Mouse (Mus musculus) mammary gland, adult 2 months (tissue): Measurements from ENCODE around the gene Arhgap10. TPM values are rescaled to one million over a fixed set of nuclear protein-coding genes. Genes with fewer than 3 reads are reported as not detected.

Experiments
- polyA plus RNA-seq: library from polyadenylated mRNA; depleted of rRNA; stranded (reverse); fragments of >200 nt; gene quantifications from 2 replicates; pipeline ENCODE4 v1.2.3, GENCODE M21; 2012; ENCODE audit warnings: low replicate concordance; rRNA removed

The Arhgap10 gene
- 10.5 and 12.1 TPM in 2 replicates for polyA plus RNA-seq

DNA sequence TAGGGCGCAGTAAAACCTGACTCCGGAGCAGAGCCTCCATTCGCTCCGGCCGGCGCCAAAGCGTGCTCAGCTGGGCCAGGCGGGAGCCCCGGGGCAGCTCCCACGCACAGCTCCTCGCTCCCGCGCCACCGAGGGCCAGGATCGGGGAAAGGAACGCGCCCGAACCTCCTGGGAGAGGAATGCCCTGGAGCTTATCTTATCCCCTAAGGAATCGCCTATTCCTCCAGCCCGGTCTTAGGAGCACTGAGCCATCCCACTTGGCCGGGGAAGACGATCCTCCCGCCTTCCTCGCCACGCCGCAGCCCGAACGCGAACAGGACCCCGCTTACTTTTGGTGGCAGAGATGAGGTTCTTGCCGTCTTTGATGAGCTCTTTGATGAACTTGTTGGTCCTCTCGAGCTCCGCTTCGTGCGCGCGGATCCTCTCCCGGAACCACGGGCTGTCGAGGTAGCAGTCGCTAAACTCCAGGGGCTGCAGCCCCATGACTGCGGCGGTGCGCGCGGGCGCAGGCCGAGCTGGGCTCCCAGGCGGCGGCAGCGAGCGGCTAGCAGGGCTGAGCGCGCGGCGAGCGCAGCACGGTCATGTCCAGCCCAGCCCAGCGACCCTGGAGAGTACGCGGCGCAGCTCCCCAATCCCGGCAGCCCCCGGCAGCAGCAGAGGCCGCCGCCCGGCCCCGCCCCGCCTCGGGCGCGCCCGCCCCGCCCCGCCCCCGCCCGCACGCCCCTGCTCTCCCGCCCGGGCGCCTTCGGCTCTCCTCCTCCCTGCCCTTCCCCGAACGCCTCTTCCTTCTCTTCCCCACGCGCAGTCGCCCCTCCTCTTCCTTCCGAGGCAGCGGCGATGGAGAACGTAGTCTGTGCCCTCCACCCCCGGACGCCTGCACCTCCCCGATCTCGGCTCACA lies at the start of gene Arhgap10:
Gene Arhgap10, minus strand, starts transcription at position 653 of the 900 bp plus-strand sequence.

DNA sequence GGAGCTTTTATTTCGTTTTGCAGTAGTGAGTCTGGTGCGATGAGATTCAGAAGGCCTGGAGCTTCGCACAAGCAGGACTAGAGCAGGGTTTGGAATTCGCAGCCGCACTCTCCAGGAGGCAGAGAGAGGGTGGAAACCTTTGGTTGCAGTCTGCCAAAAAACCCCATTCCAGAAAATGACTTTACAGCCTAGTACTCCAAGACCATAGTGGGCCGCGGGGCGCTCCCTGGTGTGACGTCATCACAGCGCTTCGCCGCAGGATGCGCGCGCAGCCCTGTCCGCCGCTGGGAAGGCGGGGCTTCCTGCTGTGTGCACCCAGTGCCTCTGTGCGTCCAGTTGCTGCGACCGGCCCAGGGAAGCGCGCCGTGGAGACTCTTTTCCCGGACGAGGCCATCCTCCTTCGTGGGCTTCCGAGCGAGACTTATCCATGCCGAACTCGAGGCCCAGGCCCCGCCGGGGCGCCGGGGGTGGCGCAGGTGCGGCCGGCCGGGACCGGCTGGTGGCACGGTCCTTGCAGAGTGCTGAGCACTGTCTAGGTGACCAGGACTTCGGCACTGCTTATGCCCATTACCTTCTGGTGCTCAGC lies 31.5 kb upstream of the Arhgap10 start, which contains the start of gene Prmt9:
Gene Prmt9, plus strand, starts transcription at position 277 of the 586 bp plus-strand sequence.

Other genes with a start within 250 kb of the Arhgap10 start
- 9.1 and 9.2 TPM in 2 replicates for gene Prmt9, start 31.4 kb upstream of the Arhgap10 start, polyA plus RNA-seq
- 9.9 and 12.5 TPM in 2 replicates for gene Tmem184c, start 92.7 kb upstream of the Arhgap10 start, polyA plus RNA-seq
- gene Ednra, start 206.5 kb upstream of the Arhgap10 start, polyA plus RNA-seq: 15.2 and 21.7 TPM in 2 replicates